Mouse (Mus musculus): Measurements from ENCODE around the gene Abcd2.

GRCm38 (mm10) chr15:91163454-91163853 is 28.1 kb downstream of the Abcd2 start:
- TF ChIP-seq ZNF384 (IDR thresholded peaks at IDR 0.05; ENCODE audit: low read depth, low read length), result no peak
- TF ChIP-seq ZC3H11A (IDR thresholded peaks at IDR 0.05; ENCODE audit: borderline replicate concordance, low read depth, low read length), result no peak
